Comparison of ENCODE assay signal across 9 mouse cellular contexts in genomic region chr6:98525286-98525685, GRCm38 (mm10).
DNase-seq lines count a peak whose midpoint lies in the region; ATAC-seq and TF ChIP-seq lines count a peak whose summit lies in the region.
"Had no signal": no experiment of that assay in that cellular context is flagged by ENCODE, and none has a peak within 500 bp of the region (broad histone marks: within the 10 kb centered on the region; RNA-seq: fewer than 3 reads in every experiment).

No protein-coding gene starts in this region.

- intact Hi-C loops in gastrocnemius, adult 2 months (cut with DNase I): loop anchor here (10.0 kb wide), 1 partner anchor 1000 kb away; the partner anchor contains the start of gene Foxp1

- H3K9me3 ChIP-seq in lung, postnatal 0 days (ENCODE audit: low read length): no peaks in the 10 kb centered on the region

- TF ChIP-seq CTCF in gastrocnemius, adult 2 months (IDR thresholded peaks at IDR 0.05): peak; percentile 81
- TF ChIP-seq CTCF in lung, postnatal 0 days (IDR thresholded peaks at IDR 0.05): peak; percentile 86

- no peaks in the 10 kb centered on the region for H3K4me1 ChIP-seq in lung, postnatal 0 days (ENCODE audit: insufficient read depth, low read depth, low read length)

- peak; percentile 56 for DNase-seq in gastrocnemius, adult 2 months
- DNase-seq in gastrocnemius, postnatal 25 days: no peak
- DNase-seq in 3T3-L1 (ENCODE audit: low read depth, low spot score): peak; percentile 81
- peak; percentile 89 for DNase-seq in adipocyte (ENCODE audit: low spot score)
- peak; percentile 67 for DNase-seq in embryo, embryonic 9.5 days (ENCODE audit: extremely low spot score)
- peak; percentile 24 to 71 for DNase-seq in kidney, postnatal 36 days
- peak; percentile 81 for DNase-seq in lung, postnatal 0 days (ENCODE audit: low spot score)
- DNase-seq in splenic B cell, adult 2 months (ENCODE audit: low read depth, low spot score): peak; percentile 73

- TF ChIP-seq EP300 in lung, postnatal 0 days (IDR thresholded peaks at IDR 0.05): no peak

- WGBS in lung, postnatal 0 days: 6% methylated on average over 6 of the region's 6 CpGs

- no peak overlapping the region for H3K9ac ChIP-seq in lung, postnatal 0 days (replicated peaks; ENCODE audit: low read depth)

- no peak overlapping the region for H3K4me3 ChIP-seq in gastrocnemius, adult 2 months
- no peak overlapping the region for H3K4me3 ChIP-seq in lung, postnatal 0 days (ENCODE audit: low read depth, low read length)

- no peaks in the 10 kb centered on the region for H3K27me3 ChIP-seq in lung, postnatal 0 days (replicated peaks; ENCODE audit: insufficient read depth, low read length)
- H3K27me3 ChIP-seq in splenic B cell, adult 2 months (ENCODE audit: control insufficient read depth, insufficient read depth, low read length, poor library complexity, severe bottlenecking): no peaks in the 10 kb centered on the region; the same call in 1 of the 2 replicates

- H3K36me3 ChIP-seq in lung, postnatal 0 days (ENCODE audit: insufficient read depth, low read length): no peaks in the 10 kb centered on the region
- no peaks in the 10 kb centered on the region for H3K36me3 ChIP-seq in splenic B cell, adult 2 months (ENCODE audit: control insufficient read depth, insufficient read depth, low read length, poor library complexity, severe bottlenecking)

- H3K4me2 ChIP-seq in lung, postnatal 0 days (replicated peaks; ENCODE audit: low read depth, low read length): no peak overlapping the region

- ATAC-seq in lung, postnatal 0 days: no peak

- no peak overlapping the region for H3K27ac ChIP-seq in gastrocnemius, adult 2 months
- H3K27ac ChIP-seq in lung, postnatal 0 days (ENCODE audit: low read length): no peak overlapping the region
- H3K27ac ChIP-seq: macrophage had no signal
